Mouse (Mus musculus): ENCODE data around the gene Cog4. TPM values are rescaled to one million over a fixed set of nuclear protein-coding genes. Genes with fewer than 3 reads are reported as not detected.

The Cog4 gene
- total and polyA plus RNA-seq, 2 experiments from 2014 or later, result 45.3 to 50.5 TPM

GRCm38 (mm10) chr8:110808495-110809472 is 37.6 kb upstream of the Cog4 start:
- no peak for ATAC-seq
- no peaks in the 10 kb centered on the region for H3K27me3 ChIP-seq (ENCODE audit: insufficient read depth, low read length)
- H3K36me3 ChIP-seq (ENCODE audit: insufficient read depth), result peaks cover 49% of the 10 kb centered on the region
- H3K9ac ChIP-seq, result no peak overlapping the region
- WGBS, result 60% methylated on average over 13 of the region's 13 CpGs
- H3K4me3 ChIP-seq (ENCODE audit: low read depth, low read length), result no peak overlapping the region
- no peak for TF ChIP-seq CTCF (IDR thresholded peaks at IDR 0.05; ENCODE audit: low read depth)
- no peak overlapping the region for H3K4me2 ChIP-seq (ENCODE audit: low read depth)
- no peaks in the 10 kb centered on the region for H3K9me3 ChIP-seq (ENCODE audit: low read length)
- H3K4me1 ChIP-seq (ENCODE audit: insufficient read depth), result no peaks in the 10 kb centered on the region
- peak; percentile 8 for DNase-seq
- H3K27ac ChIP-seq (ENCODE audit: low read depth, low read length), result 0 out of 2 replicates have a peak overlapping the region, but pooled peaks have one; percentile 4

DNA sequence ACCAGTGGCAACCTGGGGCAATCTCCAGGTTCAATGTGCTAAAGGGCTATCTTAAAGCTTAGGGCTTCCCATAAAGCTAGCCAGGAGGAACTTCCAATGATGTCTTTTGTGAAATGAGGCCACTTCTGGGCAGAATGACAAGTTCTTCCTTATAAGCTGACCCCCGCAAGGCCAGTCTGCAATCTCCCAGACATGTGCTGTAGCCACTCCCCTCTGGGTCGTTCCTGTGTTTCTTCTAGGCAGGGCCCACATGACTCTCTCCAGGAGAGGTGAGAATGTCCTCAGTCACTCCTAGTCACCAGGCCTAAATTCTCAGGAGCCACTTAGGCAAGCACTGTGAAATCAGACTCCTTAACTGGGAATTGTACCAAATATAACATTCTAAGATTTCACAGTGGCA is 36.6 kb upstream of the Cog4 start:
- H3K9ac ChIP-seq, result no peak overlapping the region
- no peak for TF ChIP-seq CTCF (IDR thresholded peaks at IDR 0.05; ENCODE audit: low read depth)
- DNase-seq (no peak), ATAC-seq (no peak)
- peaks cover 59% of the 10 kb centered on the region for H3K36me3 ChIP-seq (ENCODE audit: insufficient read depth)
- H3K9me3 ChIP-seq (ENCODE audit: low read length), result no peaks in the 10 kb centered on the region
- WGBS, result 59% methylated on average over 2 of the region's 2 CpGs
- no peak overlapping the region for H3K27ac ChIP-seq (ENCODE audit: low read depth, low read length)
- H3K4me1 ChIP-seq (ENCODE audit: insufficient read depth), result no peaks in the 10 kb centered on the region
- no peak overlapping the region for H3K4me3 ChIP-seq (ENCODE audit: low read depth, low read length)
- no peak overlapping the region for H3K4me2 ChIP-seq (ENCODE audit: low read depth)
- H3K27me3 ChIP-seq (ENCODE audit: insufficient read depth, low read length), result no peaks in the 10 kb centered on the region

- WGBS, result 92% methylated on average over 7 of the region's 7 CpGs
- H3K4me1 ChIP-seq (ENCODE audit: insufficient read depth), result no peaks in the 10 kb centered on the region
- DNase-seq (no peak), ATAC-seq (no peak)
- no peaks in the 10 kb centered on the region for H3K9me3 ChIP-seq (ENCODE audit: low read length)
- TF ChIP-seq CTCF (IDR thresholded peaks at IDR 0.05; ENCODE audit: low read depth), result no peak
- no peak overlapping the region for H3K4me3 ChIP-seq (ENCODE audit: low read depth, low read length)
- no peaks in the 10 kb centered on the region for H3K27me3 ChIP-seq (ENCODE audit: insufficient read depth, low read length)
- peaks cover 67% of the 10 kb centered on the region for H3K36me3 ChIP-seq (ENCODE audit: insufficient read depth)
- H3K27ac ChIP-seq (ENCODE audit: low read depth, low read length), result no peak overlapping the region
- H3K4me2 ChIP-seq (ENCODE audit: low read depth), result no peak overlapping the region
- no peak overlapping the region for H3K9ac ChIP-seq
Measured at GRCm38 (mm10) chr8:110810481-110811065, 35.8 kb upstream of the Cog4 start.

DNA sequence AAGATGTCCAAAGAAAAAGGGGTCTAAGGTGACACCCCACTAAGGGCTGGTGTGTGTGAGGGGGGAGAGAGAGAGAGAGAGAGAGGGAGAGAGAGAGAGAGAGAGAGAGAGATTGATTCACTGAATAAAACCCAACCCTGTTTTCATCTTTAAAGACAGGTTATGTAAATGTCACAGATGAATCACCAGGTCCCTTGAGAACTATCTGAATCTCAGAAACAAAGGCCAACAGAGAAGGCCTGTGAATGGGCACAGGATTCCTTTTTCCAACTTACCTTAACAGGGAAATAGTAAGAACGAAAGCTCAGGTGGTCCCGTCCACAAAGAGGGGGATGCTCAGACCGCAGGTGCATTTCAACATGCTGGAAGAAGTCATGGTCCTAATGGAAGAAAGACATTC is 35.3 kb upstream of the Cog4 start:
- Histone ChIP-seq H3K36me3 (ENCODE audit: insufficient read depth) (peaks cover 71% of the 10 kb centered on the region), H3K4me2 (ENCODE audit: low read depth) (no peak overlapping the region), H3K9me3 (ENCODE audit: low read length) (no peaks in the 10 kb centered on the region), H3K27ac (ENCODE audit: low read depth, low read length) (no peak overlapping the region), H3K4me3 (ENCODE audit: low read depth, low read length) (no peak overlapping the region), H3K27me3 (ENCODE audit: insufficient read depth, low read length) (no peaks in the 10 kb centered on the region), H3K4me1 (ENCODE audit: insufficient read depth) (no peaks in the 10 kb centered on the region), H3K9ac (no peak overlapping the region)
- 97% methylated on average over 3 of the region's 3 CpGs for WGBS
- DNase-seq, result no peak
- TF ChIP-seq CTCF (IDR thresholded peaks at IDR 0.05; ENCODE audit: low read depth), result no peak
- ATAC-seq, result no peak

DNA sequence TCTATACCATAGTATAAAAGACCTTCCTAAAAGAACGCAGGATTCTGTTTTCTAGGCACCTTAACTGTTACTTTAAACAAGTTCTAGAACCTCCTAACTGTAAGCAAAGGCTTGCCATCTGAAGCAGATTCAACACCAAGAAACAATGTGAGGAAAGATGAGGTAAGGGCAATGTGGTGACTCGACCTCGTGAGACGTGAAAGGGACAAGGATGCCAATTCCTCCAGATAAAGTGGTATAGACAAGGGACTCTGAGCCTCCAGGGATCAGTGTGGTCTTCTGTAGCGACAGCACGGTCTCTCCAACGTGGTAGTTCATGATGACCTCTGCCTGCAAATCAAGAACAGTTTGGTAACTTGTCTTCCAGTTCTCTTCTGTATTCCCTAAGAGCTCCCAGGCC is 34.6 kb upstream of the Cog4 start:
- Histone ChIP-seq H3K9ac (no peak overlapping the region), H3K36me3 (ENCODE audit: insufficient read depth) (peaks cover 77% of the 10 kb centered on the region), H3K27ac (ENCODE audit: low read depth, low read length) (no peak overlapping the region), H3K4me3 (ENCODE audit: low read depth, low read length) (no peak overlapping the region), H3K27me3 (ENCODE audit: insufficient read depth, low read length) (no peaks in the 10 kb centered on the region), H3K4me2 (ENCODE audit: low read depth) (no peak overlapping the region), H3K9me3 (ENCODE audit: low read length) (no peaks in the 10 kb centered on the region), H3K4me1 (ENCODE audit: insufficient read depth) (no peaks in the 10 kb centered on the region)
- ATAC-seq, result no peak
- TF ChIP-seq CTCF (IDR thresholded peaks at IDR 0.05; ENCODE audit: low read depth), result no peak
- no peak for DNase-seq
- 92% methylated on average over 7 of the region's 7 CpGs for WGBS

- no peaks in the 10 kb centered on the region for H3K27me3 ChIP-seq (ENCODE audit: insufficient read depth, low read length)
- no peak for ATAC-seq
- no peak overlapping the region for H3K4me2 ChIP-seq (ENCODE audit: low read depth)
- DNase-seq, result no peak
- TF ChIP-seq CTCF (IDR thresholded peaks at IDR 0.05; ENCODE audit: low read depth), result no peak
- peaks cover 84% of the 10 kb centered on the region for H3K36me3 ChIP-seq (ENCODE audit: insufficient read depth)
- no peaks in the 10 kb centered on the region for H3K4me1 ChIP-seq (ENCODE audit: insufficient read depth)
- 96% methylated on average over 7 of the region's 7 CpGs for WGBS
- no peak overlapping the region for H3K27ac ChIP-seq (ENCODE audit: low read depth, low read length)
- no peak overlapping the region for H3K4me3 ChIP-seq (ENCODE audit: low read depth, low read length)
- no peak overlapping the region for H3K9ac ChIP-seq
- H3K9me3 ChIP-seq (ENCODE audit: low read length), result no peaks in the 10 kb centered on the region
Measured at GRCm38 (mm10) chr8:110812349-110813080, 33.9 kb upstream of the Cog4 start.
